Mouse (Mus musculus): Measurements from ENCODE around the gene Rbm4b.
A peak's percentile ranks its signal among the peaks of the same experiment; 100 is the strongest.

- TF ChIP-seq CTCF (IDR thresholded peaks at IDR 0.05; ENCODE audit: low read depth, low read length) (no peak), POLR2A (IDR thresholded peaks at IDR 0.05; ENCODE audit: extremely low read depth, insufficient read depth, low read length) (0 out of 2 replicates have a peak, but pooled peaks have one; percentile 18)
These were observed 54.4 kb downstream of the Rbm4b start for GRCm38 (mm10) chr19:4810746-4811062.

All from liver, adult 2 months (tissue).